8 mouse cellular contexts compared by ENCODE assay signal in genomic region chr10:87057500-87058250, GRCm38 (mm10). TPM values are rescaled to one million over a fixed set of nuclear protein-coding genes. Genes with fewer than 3 reads are reported as not detected.
DNase-seq lines count a peak whose midpoint lies in the region; ATAC-seq lines count a peak whose summit lies in the region.

TSS of gene 1700113H08Rik (plus strand) at chr10:87058045.

- peak within 1 kb of the TSS; percentile 89 for H3K4me2 ChIP-seq in heart, embryonic 16.5 days (ENCODE audit: low read depth, low read length)
- H3K4me2 ChIP-seq in limb, embryonic 13.5 days (replicated peaks): peak within 1 kb of the TSS; percentile 94
- peak within 1 kb of the TSS; percentile 77 for H3K4me2 ChIP-seq in neural tube, embryonic 12.5 days (replicated peaks)

- peaks cover 9% of the 10 kb centered on the region for H3K27me3 ChIP-seq in megakaryocyte, embryonic 14.5 days (replicated peaks)
- peaks cover 4% of the 10 kb centered on the region for H3K27me3 ChIP-seq in heart, embryonic 16.5 days (ENCODE audit: control insufficient read depth, insufficient read depth, low read length)
- H3K27me3 ChIP-seq in limb, embryonic 13.5 days: 0 out of 2 replicates have a peak, but pooled peaks cover 2% of the 10 kb centered on the region
- H3K27me3 ChIP-seq in neural tube, embryonic 12.5 days (replicated peaks): no peaks in the 10 kb centered on the region; the same call in 1 of the 2 replicates

- DNase-seq in CD4-positive, CD25-positive, alpha-beta regulatory T cell, adult 2 months (ENCODE audit: low read depth, low spot score): peak; percentile 1
- no peak for DNase-seq in ovary, postnatal 10 days (ENCODE audit: low spot score)

- no peaks in the 10 kb centered on the region for H3K9me3 ChIP-seq in megakaryocyte, embryonic 14.5 days
- H3K9me3 ChIP-seq in heart, embryonic 16.5 days (replicated peaks; ENCODE audit: control insufficient read depth, low read length): no peaks in the 10 kb centered on the region
- H3K9me3 ChIP-seq in limb, embryonic 13.5 days: no peaks in the 10 kb centered on the region
- H3K9me3 ChIP-seq in neural tube, embryonic 12.5 days: no peaks in the 10 kb centered on the region

- ATAC-seq in CD4-positive, CD25-positive, alpha-beta regulatory T cell, adult 4 months: no peak
- ATAC-seq in megakaryocyte, adult 5-6 weeks (ENCODE audit: poor library complexity, severe bottlenecking): no peak
- ATAC-seq in heart, embryonic 16.5 days (replicated peaks; ENCODE audit: extremely low read depth, insufficient read depth, low FRiP score): 0 out of 2 replicates have a peak, but pooled peaks have one; percentile 10
- ATAC-seq in limb, embryonic 13.5 days (ENCODE audit: low FRiP score, low read depth): no peak
- peak; percentile 51 for ATAC-seq in neural tube, embryonic 12.5 days (ENCODE audit: low FRiP score, low read depth)

- H3K4me1 ChIP-seq in megakaryocyte, embryonic 14.5 days: 0 out of 2 replicates have a peak, but pooled peaks cover 3% of the 10 kb centered on the region
- peaks cover 6% of the 10 kb centered on the region for H3K4me1 ChIP-seq in heart, embryonic 16.5 days (ENCODE audit: control insufficient read depth, insufficient read depth, low read length)
- H3K4me1 ChIP-seq in limb, embryonic 13.5 days: peaks cover 11% of the 10 kb centered on the region
- H3K4me1 ChIP-seq in neural tube, embryonic 12.5 days: peaks cover 14% of the 10 kb centered on the region

- WGBS in heart, embryonic 16.5 days: 11% methylated on average over 15 of the region's 15 CpGs
- WGBS in limb, embryonic 13.5 days: 9% methylated on average over 15 of the region's 15 CpGs
- WGBS in neural tube, embryonic 12.5 days: 2% methylated on average over 15 of the region's 15 CpGs

- H3K4me3 ChIP-seq in megakaryocyte, embryonic 14.5 days (replicated peaks): peak within 1 kb of the TSS; percentile 28
- peak within 1 kb of the TSS; percentile 53 for H3K4me3 ChIP-seq in heart, embryonic 16.5 days (ENCODE audit: low read length)
- peak within 1 kb of the TSS; percentile 58 for H3K4me3 ChIP-seq in limb, embryonic 13.5 days
- peak within 1 kb of the TSS; percentile 41 for H3K4me3 ChIP-seq in neural tube, embryonic 12.5 days

- no peaks in the 10 kb centered on the region for H3K36me3 ChIP-seq in megakaryocyte, embryonic 14.5 days (replicated peaks; ENCODE audit: low read length)
- H3K36me3 ChIP-seq in heart, embryonic 16.5 days (ENCODE audit: control insufficient read depth, insufficient read depth): no peaks in the 10 kb centered on the region
- no peaks in the 10 kb centered on the region for H3K36me3 ChIP-seq in limb, embryonic 13.5 days
- no peaks in the 10 kb centered on the region for H3K36me3 ChIP-seq in neural tube, embryonic 12.5 days

- H3K27ac ChIP-seq in heart, embryonic 16.5 days (ENCODE audit: low read length): no peak within 1 kb of the TSS
- H3K27ac ChIP-seq in limb, embryonic 13.5 days: no peak within 1 kb of the TSS
- H3K27ac ChIP-seq in neural tube, embryonic 12.5 days: peak within 1 kb of the TSS; percentile 84

- H3K9ac ChIP-seq in heart, embryonic 16.5 days (ENCODE audit: low read length): peak within 1 kb of the TSS; percentile 61
- peak within 1 kb of the TSS; percentile 65 for H3K9ac ChIP-seq in limb, embryonic 13.5 days
- peak within 1 kb of the TSS; percentile 55 for H3K9ac ChIP-seq in neural tube, embryonic 12.5 days

RNA-seq across cellular contexts. Expression of gene 1700113H08Rik, which starts in this region (rescaled TPM):
- polyA plus RNA-seq in CD4-positive, CD25-positive, alpha-beta regulatory T cell, adult 4 months (2017; shearing (Covaris generic)): not detected
- not detected in 2 replicates for polyA plus RNA-seq in megakaryocyte, embryonic 14.5 days (2012; ENCODE audit: insufficient read depth, low replicate concordance)
- not detected in 2 replicates for total RNA-seq in megakaryocyte, adult 5-6 weeks (2015)
- not detected in 2 replicates for total RNA-seq in megakaryocyte, adult 5-6 weeks (2017)
- polyA plus RNA-seq in heart, embryonic 16.5 days (2015; fragmentation: Nextera tagmentation; extraction: Ambion mirVana): 0.15 and 0.22 TPM in 2 replicates
- not detected in 2 replicates for polyA plus RNA-seq in limb, embryonic 13.5 days (2015; fragmentation: Nextera tagmentation; extraction: Ambion mirVana)
- polyA plus RNA-seq in neural tube, embryonic 12.5 days (2016; fragmentation: Nextera tagmentation; extraction: Ambion mirVana): 0.29 and 0.41 TPM in 2 replicates

Comparison
In these comparisons a context has a peak if more than half of its experiments do, and no peak if none do; other contexts are left out.
1. Peak in ATAC-seq, H3K4me3 ChIP-seq, H3K9ac ChIP-seq and H3K4me2 ChIP-seq in heart, embryonic 16.5 days; RNA of the gene not detected or under 1 TPM.
2. Peak in ATAC-seq, H3K4me3 ChIP-seq, H3K27ac ChIP-seq, H3K9ac ChIP-seq and H3K4me2 ChIP-seq in neural tube, embryonic 12.5 days; RNA of the gene not detected or under 1 TPM.